Mouse (Mus musculus): Measurements from ENCODE around the gene Nln.

Gene Nln

DNA sequence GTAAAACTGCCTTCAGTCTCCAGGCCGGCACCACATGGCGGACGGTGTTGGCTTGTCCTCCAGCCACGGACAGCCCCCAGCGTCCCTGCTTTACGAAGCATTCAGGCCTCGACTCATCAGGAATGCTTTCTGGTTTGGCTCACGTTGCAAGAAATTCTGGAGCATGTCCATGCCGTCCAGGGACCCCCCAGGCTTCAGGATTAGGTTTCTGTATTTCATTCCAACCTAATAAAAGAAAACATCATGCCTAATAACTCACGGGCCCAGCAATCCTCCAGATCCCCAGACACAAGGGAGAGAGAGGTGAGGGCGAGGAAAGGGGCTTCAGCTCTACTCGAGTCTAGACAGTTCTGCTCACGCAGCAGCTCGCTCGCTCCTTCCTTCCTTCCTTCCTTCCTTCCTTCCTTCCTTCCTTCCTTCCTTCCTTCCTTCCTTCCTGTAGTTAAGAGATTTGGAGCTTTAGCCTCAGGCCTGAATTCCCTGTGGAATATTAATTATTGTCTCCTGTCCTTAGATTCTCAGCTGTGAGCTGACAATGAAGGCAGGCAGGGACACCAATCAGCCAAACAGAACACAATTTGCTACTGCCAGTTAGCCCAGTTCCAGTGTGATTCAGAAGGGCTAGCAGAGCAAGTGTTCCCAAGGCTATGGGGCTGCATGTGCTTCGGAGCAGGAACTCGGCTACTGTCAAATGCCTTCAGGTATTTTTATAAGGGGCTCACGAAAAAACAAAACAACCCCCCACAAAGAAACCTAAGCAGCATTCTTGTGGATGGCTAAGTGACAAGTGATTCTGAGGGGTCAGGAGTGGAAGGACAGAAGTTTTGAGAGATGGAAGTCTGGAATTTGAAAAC is 84.3 kb downstream of the Nln start:
- no peak for ATAC-seq (ENCODE audit: insufficient number of reproducible peaks, low FRiP score, low TSS enrichment)

DNA sequence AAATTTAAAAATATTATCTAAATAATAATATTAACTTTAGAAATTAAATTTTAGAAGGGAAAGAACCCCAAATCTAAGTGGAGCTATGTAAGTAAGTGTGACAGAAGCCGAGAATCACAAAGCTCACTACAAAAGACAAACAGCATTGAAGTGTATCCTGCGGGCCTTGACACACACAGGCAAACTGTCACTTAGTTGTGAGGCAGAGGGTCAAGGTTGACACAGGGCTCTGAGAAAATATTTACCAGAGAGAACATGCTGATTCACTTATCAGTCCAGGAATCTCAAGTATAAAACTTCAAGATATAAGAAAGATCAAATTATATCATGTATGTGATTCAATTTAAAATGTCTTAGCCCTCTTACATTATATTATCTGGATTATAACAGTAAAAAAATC is 85.1 kb downstream of the Nln start:
- no peak for ATAC-seq (ENCODE audit: insufficient number of reproducible peaks, low FRiP score, low TSS enrichment)

DNA sequence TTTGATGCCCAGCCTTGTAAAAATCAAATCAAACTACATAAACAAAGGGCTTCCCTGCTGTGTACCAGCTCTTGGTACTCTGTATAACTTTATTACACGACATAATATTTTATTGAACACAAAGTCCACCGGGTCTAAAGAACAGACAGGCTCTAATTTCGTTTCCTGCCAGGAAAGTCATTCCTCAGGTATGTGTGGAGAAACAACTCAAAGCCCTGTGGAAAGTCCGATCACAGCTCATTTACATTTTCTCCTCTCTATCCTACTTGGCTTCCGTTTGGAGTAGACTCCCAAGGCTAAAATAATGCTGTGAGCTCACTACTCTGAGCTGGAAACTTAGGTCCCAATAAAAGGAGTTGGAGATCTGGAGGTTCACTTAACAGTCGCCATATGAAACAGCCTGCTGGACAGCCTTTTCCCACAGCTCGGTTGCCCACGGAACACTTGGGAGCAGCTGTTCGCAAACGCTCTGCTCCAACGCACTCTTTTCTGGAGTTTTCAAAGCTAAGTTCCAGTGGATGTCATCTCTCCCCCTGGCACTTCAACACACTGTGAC is 86.0 kb downstream of the Nln start:
- no peak for ATAC-seq (ENCODE audit: insufficient number of reproducible peaks, low FRiP score, low TSS enrichment)

DNA sequence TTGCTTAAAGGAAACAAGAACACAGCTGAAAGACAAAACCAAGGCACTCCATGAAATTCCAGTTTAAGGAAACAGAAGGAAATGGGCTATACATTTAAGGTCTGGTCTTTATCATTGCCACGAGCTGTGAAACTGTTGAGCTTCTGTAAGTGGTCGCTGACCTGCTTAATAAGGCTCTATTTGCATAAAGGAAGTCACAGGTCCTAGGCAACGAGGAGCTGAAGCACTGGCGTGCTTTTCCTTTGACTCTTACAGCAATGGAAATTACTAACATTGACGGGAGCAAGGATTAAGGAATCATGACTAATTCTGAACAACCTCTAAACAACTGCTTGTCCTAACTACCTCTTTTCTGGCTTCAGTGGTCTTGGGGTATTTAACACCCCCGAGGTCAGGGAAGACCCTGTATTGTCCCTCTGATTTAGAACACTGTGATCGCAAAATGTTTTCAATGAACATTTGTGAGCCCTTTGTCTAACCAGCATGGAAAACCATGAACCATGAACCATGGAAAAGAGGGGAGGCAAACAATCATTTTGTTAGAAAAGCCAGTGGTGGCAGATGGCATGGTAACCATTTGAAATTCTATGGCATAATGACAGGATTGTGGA is 90.8 kb downstream of the Nln start:
- no peak for ATAC-seq (ENCODE audit: insufficient number of reproducible peaks, low FRiP score, low TSS enrichment)

DNA sequence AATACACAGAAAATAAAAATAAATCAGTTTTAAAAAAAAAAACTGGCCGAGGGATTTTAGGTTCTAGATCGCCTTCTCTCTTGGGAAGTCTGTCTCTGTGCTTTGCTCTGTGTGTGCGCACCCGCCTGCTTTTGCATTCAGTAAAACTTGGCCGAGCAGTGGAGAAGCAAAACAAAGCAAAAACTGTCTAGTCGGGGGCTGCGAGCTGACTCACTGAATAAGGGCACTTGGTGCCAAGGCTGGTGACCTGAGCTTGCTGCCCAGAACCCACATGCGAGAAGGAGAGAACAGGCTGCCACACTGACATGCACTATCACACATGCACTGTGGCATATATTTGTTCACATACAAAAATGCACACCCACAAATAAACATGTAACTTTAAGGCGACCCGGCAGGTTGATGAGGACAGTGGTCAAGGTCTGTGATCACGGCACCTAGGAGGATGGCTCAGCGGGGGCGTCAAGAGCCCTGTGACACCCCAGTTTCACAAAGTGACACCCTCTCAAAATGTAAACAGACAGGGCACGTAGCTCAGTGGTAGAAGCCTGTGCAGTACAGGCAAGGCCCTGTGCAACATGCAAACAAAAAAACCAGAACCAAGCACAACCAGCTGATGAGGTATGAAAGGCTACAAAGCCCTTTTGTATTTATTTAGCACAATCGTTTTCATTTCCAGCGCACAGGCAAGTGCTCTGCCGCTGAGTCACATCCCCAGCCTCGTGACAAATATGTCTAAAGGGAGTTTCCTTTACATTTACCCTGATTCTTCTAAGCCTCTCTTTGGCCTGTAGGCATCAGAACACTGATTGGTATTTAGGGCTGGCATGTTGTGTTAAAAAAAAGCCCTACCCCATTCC is 93.9 kb downstream of the Nln start:
- ATAC-seq (ENCODE audit: insufficient number of reproducible peaks, low FRiP score, low TSS enrichment): no peak

DNA sequence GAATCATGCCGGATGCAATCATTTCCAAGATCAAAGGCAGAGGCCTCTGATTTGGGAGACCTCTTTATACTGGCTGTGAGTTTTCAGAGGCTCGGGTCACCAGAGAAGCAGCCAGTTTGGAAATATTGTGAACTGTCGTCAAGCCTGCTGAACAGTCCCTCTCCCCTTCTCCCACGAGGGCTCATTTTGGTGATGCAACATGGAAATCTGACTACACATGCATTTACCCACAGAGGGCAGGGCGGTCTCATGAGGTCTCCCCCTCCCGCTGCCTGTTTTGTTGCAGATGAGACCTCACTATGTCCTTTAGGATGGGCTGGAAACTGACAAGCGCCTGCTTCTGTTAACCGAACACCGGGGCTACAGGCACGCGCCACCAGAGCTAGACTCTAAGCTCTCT is 95.4 kb downstream of the Nln start:
- ATAC-seq (ENCODE audit: insufficient number of reproducible peaks, low FRiP score, low TSS enrichment): no peak

DNA sequence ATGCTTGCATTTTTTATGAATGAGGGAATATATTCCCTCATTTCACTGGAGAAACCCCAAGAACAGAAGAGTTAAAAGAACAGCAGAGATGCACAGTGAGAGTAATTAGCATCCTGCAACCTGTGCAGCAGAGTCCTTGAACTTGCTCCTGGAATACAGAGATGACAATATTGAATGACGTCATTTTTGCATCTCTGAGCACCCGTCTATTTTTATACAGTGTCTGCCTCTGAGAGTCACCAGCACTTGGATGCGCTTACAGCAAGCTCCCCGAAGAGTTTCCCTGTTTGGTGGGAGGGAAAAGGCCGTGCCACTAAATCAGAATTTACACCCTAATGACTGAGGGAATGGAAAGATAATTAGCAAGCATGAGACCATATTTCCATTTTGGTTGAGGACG is 96.0 kb downstream of the Nln start:
- no peak for ATAC-seq (ENCODE audit: insufficient number of reproducible peaks, low FRiP score, low TSS enrichment)

DNA sequence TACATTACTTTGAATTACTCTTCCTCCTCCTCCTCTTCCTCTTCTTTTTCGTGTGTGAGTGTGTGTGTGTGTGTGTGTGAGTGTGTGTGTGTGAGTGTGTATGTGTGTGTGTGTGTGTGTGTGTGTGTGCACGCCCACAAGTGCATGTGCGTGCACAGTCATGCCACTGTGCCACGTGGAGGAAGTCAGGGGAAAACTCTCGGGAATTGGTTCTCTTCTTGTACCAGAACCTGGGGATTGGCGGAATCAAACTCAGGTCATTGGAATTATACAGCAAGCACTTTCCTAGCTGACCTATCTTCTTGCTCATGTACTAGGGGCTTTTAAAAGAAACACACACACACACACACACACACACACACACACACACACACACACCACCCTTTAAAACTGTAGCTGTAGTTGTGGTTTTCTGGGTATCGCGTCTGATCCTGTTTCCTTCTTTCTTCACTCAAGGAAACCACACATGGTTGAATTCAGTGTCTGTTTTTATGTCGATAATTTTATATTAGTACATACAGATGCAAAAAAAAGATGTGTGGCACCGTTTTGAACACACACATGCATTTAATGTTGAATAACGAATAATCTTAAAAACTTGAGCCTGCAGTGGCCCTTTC is 97.1 kb downstream of the Nln start:
- no peak for ATAC-seq (ENCODE audit: insufficient number of reproducible peaks, low FRiP score, low TSS enrichment)

DNA sequence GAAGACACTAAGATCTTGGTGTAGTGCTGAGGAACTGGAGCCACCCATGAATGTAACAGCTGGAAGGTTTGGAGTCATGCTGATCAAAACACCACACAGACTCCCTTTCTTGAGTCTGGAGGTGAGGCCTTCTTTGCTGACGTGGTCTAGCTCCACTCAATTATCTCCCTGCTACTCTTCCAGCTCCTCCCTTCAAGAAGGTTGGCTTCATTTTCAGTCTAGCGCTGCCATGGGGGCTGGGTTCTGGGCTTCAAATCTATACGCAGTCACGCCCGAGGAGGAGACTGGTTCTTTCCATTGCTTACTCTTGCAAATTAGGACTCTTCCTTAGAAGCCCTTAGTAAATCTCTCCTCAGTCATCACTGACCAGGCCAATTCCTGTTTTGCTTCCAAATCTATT is 98.1 kb downstream of the Nln start:
- no peak for ATAC-seq (ENCODE audit: insufficient number of reproducible peaks, low FRiP score, low TSS enrichment)

DNA sequence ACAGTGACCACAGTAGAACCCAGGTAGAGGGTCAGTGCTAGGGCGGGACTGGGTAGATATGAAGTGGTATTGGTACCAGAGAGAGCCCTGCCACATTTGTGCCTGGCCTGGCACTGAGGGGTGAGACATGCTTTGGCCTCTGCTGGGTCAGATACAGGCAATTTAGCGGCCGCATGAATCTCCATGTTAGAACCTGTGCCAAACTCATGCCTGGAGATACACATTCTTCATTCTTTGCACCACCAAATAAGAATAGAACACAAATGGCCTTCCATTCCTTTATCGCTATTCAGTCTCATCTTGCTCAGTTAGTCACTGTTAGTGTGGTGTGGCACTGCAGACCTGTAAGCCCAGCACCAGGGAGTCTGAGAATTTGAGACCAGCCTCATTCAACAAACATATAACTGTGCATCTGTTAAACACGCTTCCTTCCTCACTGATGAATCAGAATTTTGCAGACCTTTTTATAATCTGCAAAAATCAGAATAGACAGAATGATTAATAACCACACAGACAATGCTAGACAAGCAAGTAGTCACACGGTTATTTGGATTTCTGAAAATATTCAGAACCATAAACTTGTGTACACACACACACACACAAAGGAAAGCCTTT is 104.1 kb downstream of the Nln start:
- ATAC-seq (ENCODE audit: insufficient number of reproducible peaks, low FRiP score, low TSS enrichment): no peak

DNA sequence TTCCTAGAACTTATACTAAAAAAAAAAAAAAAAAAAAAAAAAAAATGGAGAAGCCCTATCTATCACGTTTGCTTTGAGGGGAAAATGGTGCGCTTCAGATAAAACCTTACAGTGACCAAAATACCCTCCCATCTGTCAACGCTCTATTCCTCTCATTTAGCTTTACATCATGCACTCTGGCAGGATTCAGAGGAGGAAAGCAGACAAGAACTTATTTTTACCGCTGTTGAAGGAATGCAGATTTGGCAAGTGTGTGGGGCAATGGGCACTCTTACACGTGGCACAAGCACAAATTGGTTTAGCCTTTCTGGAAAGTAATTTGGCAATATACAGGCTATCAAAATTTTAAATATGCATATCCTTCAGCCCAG is 115.3 kb downstream of the Nln start:
- ATAC-seq (ENCODE audit: insufficient number of reproducible peaks, low FRiP score, low TSS enrichment): no peak

DNA sequence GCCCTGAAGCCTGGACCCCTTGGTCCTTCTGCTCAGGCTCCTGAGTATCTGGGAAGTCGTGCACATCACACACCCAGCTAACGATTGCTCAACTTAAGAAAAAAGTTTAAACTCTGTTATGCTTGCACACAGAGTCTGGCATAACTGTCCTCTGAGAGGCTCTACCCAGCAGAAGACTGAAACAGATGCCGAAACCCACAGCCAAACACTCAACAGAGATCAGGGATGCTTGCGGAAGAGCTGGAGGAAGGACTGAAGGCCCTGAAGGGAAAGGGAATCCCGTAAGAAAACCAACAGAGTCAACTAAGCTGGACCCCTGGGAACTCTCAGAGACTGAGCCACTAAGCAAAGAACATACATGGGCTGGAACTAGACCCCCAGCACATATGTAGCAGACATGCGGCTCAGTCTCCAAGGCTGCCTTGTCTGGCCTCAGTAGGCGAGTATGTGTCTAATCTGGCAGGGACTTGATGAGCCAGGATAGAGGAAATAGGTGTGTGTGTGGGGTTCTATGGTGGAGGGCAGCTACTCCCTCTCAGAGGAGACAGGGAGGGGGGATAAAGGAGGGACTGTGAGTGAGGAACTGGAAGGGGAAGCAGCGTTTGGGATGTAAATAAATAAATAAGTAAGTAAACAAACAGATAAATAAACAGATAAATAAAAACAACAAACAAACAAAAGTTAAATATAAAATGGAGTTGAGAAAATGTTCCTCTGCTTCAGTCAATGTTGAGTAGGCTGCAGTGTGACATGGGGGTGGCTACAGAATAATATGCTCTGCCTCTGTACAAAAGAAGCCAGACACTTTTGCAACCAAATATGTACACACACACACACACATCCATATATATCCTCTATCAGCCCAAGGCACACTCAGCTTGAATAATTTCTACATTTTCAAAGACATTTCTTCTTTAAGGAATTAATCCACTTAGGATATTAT is 116.0 kb downstream of the Nln start:
- ATAC-seq (ENCODE audit: insufficient number of reproducible peaks, low FRiP score, low TSS enrichment): no peak

DNA sequence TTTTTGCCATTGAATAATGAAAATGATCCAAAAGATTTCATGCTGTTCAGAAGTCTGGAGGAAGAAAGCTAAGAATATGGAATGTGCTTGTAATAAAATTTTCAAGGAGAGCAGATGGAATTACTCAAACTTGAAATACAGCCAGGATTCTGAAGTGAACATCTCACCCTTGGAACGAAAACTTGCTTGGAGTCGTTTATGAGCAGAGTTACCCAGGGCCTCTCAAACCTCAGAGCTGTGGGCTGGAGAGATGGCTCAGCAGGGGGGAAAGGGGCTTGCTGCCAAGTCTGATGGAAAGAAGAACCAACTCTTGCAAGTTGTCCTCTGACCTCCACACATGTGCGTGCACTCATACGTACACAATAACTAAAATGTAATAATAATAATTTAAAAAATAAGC is 122.8 kb downstream of the Nln start:
- no peak for ATAC-seq (ENCODE audit: insufficient number of reproducible peaks, low FRiP score, low TSS enrichment)

DNA sequence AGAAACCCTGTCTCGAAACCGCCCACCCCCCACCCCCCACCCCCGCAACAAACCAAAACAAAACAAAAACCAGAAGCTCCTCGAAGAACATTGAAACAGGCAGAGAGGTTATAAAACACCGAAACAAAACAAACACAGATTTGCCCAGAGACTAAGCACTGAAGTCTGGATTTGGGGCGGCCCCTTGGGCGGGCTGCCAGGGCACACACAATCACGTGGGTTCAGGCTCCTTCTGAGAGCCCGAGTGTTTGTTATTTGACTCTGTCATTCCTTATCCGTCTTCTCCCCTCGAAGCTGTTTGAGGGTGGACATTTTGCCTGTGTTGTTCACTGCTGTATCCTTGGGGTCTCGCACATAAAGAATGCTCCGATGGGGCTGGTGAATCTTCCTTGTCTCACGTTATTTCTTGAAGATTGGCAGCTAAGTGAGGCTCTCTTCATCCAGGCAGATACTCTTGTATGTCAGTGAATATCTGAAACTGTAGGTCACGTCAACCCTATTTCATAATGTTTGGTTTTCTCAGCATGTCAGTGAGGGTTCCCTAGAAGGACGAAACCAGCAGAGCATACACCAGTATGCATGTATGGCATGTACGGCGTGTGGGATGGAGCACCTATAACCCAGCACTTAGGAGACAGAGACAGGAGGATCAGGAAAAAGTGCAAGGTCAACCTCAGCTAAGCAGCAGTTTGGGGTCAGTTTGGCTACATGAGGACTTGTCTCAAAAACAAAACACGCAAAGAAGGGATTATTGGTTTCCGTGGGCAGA is 123.7 kb downstream of the Nln start:
- no peak for ATAC-seq (ENCODE audit: insufficient number of reproducible peaks, low FRiP score, low TSS enrichment)

DNA sequence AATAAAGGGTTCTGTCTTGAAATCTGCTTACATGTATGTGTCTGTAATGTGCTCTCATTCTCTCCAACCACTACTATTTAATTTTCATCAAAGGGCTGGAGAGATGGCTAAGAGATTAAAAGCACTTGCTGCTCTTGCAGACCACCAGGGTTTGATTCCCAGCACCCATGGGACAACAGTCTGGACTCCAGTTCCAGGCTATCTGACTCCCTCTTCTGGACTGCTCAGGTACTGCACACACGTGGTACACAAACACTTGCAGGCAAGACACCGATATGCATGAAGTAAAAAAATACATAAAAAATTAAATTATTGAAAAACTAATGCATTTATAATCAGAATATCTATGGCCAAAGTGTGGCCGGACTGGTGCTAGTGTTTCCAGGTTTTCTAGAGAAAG is 127.0 kb downstream of the Nln start:
- no peak for ATAC-seq (ENCODE audit: insufficient number of reproducible peaks, low FRiP score, low TSS enrichment)

DNA sequence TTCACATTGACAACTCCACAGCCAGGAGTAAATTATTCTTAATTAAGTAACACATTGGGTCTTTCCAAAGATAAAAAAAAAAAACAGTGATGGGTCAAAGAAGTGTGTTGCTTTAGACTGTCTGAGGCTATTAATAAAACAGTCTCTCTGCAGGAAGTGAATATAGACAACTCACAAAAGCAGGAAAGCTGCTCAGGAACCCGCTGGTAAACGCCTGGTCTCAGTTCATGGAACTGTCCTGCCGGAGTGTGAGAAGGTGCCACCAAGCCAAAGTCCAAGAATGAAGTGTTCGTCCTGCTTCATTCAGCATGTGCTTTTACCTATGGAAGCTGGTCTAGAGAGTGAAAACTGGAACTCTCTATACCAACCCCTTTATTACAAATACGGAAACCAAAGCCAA is 129.0 kb downstream of the Nln start:
- ATAC-seq (ENCODE audit: insufficient number of reproducible peaks, low FRiP score, low TSS enrichment): no peak

DNA sequence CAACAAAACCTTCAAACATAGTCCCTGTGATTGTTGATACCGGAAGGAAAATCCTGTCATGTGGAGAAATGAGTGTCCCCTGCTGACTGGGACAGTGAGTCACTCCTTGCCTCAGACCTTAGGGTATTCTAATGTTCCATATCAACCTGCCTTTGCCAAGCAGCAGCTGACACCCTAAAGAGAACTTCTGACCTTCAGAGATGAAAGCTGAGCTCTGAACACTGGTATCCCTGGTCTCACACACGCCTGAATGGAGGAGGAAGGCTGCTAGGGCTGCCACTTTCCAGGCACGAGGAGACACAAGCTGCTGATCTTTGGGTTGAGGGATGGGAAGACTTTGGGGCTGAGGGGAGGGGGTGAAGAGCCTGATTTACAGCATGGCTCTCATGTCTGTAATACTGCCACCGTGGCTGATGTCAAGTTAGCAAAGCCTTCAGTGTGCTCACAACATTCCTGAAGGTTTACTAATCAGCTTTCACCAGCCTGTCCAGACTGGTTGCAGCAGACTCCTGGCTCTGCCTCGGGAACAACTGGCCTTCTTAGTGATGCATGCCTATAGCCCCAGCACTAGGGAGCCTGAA is 131.0 kb downstream of the Nln start:
- ATAC-seq (ENCODE audit: insufficient number of reproducible peaks, low FRiP score, low TSS enrichment): no peak

DNA sequence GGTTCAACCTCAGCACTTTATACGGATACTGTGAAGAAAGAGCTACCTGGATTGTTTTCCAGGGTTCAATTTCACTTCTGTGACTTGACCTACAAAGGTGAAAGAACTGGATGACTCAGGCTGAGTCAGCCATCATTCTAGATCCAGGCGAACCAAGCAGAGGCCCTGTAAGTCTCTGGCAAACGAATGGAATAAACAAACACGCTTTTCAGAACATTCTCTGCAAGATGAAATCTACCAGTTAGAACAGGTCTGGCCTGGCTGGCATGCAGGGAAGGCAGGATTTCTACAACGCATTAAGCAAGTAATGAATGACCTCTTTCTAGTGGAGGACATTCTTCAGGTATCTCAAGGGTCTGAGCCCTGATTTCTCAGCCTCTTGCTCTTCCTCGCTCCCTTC is 131.6 kb downstream of the Nln start:
- no peak for ATAC-seq (ENCODE audit: insufficient number of reproducible peaks, low FRiP score, low TSS enrichment)
